Mouse (Mus musculus) ovary, adult 18-20 months (tissue): ENCODE data around the gene Igf2bp1.

ENCODE experiments used
- DNase-seq: peaks from one replicate; pipeline ENCODE4 v3.0.0; 2022; ENCODE audit warnings: low spot score, mixed read lengths

Gene Igf2bp1

DNA sequence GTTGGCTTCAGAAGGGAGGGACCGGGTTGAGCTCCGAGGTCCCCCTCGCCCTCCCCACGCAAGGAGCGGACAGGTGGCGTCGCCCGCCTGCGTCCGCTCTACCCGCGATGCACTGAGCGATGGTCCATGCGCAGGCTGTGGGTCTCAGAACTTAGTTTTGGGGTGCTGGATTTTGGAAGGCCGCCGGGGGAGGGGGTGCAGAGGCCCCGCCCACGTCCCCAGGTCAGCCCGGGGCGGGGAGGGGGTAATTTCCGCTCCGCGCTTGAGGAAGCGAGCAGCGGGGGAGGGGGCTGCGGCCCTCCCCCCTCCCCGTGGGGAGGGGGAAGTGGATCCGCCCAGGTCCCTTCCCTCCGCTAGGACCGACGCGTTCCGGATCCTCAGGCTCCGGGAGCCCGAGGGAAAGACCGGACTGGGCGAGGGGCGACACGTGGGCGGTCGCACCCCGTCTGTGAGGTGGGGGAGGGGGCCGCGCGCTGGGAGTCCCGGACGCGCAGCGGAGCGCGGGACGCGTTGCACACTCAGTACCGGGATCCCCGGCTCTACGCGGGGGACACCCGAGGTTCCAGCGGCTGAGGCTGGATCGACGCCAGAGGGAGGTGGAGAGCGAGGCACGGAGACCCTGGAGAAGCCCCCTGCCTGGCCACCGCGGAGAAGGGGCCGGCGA lies 1.2 kb upstream of the Igf2bp1 start:
- DNase-seq, result no peak

DNA sequence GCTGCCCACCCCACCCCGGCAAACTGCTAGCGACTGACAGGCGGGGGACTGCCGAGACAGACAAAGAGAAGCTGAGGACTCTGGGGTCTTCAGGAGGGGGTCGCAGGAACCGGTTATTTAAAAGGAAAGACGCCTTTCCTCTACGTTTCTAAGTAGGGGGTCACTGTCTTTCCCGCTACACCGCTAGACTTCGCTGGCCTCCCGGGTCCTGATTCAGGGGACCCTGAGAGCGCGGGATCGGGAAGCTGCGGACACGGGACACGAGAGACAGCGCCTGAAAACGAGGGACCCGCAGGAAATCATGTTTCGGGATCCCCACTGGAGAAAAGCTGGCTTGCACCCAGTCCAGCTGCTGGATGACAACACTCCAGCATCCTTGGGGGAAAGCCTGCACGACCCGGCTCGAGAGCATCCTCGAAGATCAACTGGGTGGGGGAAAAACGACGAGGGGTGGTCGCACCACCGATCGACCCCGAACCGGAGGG lies 669 bp upstream of the Igf2bp1 start:
- DNase-seq, result no peak

DNA sequence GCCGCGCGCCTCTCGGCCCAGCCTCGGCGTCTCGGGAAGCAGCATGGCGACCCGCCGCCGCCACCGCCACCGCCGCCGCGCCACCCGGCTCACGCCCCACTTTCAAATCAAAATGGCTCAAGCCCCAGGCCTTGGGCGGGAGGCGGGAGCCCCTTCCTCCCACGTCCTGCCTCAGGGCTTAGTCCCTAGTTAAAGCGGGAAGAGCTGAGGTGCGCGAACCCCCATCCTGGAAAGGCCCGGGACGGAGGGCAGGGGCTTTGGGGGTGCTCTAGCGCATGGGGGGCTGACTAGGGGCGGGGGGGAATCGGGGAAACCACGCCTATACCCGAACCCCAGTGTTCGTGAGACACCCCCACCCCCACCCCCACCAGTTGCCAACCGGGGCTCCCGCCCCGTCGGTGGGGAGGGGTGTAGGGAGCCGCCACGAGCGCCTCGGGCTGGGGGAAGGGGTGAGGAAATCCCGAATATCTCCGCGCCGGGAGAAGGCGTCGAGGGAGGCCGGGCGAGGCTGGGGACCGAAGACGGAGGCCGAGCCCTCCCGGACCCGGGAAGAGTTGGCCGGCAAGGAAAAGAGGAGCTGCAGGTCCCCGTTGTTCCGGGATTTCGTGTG lies 842 bp downstream of the Igf2bp1 start:
- no peak for DNase-seq

DNA sequence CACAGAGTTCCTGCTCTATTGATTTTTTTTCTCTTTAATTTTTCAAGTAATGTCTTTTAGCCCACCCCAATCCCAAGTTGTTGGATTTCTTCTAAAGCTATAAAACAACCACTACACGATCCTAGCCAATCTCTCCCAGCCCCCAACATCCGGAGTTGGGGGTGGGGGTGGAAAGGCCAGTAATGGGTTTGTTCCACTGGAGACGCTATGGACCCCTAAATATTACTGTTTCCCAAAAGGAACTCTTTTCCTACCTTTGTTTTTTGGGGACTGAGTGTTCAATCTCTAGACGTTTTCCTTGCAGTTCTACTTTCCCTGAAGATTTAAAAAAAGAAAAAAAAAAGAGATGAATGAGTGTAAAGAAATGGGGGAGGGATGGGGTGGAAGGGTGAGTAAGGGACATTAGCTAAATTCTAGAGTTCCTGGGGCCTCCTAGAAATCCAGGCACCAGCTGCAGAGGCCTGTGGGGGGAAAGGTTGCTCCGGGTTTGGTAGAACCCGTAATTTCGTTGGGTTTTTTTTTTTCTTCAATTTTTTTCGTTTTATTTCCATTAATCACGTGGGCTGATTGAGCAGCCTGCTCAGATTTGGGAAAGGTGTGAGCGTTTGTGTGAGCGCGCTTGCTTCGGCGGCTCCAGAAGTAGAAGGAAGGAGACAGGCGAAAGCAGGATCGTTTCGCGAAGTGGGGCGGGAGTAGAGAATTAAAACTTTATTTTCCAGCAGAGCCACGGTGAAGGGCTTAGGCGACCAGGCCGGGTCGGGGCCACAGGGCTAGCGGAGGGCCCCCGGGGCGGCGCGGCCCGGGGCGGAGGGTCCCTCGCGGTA lies 1.6 kb downstream of the Igf2bp1 start:
- no peak for DNase-seq

DNA sequence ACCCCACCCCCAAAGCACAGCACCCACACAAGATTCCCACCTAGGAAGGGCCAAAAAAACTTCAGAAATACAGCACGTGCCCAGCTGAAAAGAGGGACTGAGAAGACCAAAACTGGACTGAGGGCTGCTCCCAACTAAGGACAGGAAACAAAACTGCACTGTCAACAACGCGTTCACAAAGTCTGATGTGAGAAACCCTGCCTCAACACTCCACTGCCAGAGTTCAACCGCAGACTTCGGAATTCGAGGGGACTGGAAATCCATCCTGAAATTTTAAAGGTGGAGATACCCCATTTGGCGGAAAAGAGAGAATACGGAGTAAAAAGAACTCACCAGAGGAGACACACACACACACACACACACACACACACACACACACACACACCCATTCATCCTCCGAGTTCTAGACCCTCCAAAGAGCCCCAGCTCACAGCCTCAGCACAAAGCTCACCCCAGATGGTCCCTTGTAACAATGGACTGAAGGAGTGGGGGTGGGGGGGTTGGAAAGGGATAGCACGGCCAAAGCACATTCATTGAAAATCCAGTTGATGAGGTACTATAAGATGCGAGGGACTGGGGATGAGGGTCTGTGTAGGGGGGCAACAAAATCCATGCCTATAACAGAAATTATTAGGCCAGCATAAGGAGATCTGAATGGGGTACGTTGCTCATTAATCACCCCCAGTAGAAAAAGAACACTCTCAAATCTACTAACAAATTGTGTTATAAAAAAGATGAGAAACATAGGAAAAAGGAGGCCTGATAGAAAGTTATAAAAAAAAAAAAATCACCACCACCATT lies 2.4 kb downstream of the Igf2bp1 start:
- DNase-seq, result no peak

DNA sequence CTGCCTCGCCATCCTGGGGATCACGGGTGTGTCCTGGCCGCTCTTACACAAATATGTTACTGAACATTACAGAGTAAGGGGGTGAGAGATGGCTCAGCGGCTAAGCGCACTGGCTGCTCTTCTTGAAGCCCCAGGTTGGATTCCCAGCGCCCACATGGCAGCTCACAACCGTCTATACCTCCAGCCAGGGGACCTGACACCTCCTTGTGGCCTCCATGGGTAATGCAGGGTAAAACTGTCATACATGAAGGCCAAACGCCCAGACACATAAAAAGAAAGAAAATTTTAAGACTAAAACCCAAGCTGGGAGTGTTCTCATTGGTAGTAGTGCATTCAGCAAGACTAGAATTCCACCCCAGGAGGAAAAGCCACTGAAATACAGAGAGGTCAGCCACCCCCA lies 11.6 kb downstream of the Igf2bp1 start:
- DNase-seq, result no peak

DNA sequence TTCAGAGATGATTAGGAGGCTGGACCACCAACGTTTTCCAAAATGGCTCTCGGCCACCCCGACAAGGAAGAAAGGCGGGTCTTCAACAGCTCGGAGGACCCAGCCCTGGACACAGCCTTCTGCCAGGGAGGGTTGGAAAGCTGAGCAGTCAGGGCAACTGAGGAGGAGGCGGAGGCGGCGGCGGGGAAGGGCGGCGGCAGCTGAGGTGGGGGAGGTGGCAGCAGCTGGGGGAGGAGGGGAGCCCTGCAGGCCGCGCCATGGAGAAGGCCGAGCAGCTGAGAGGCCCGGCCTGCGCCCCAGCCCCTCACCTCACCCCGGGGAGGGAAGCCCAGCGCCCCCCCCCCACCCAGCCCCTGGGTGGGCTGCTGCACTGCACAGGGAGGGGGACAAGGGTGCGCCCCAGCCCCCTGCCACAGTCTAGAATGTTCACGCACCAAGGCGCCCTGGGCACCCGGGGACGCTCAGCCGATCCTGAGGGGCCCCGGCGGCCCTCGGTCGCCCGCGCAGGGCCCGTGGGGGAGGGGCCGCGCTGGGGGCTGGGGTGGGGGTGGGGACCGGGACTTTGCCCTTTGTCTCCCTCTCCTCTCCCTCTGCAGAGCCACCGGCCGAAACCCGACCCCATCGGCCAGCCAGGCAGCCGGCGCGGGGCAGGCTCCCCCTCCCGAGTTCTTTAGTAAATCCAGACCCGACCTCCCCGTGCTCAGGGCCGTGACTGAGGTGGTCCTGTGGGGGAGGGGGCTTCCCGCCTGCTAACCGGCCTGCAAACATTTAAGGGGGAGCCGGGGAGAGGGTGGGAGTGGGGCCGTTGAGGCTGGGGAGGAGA lies 14.6 kb downstream of the Igf2bp1 start:
- DNase-seq, result no peak

DNA sequence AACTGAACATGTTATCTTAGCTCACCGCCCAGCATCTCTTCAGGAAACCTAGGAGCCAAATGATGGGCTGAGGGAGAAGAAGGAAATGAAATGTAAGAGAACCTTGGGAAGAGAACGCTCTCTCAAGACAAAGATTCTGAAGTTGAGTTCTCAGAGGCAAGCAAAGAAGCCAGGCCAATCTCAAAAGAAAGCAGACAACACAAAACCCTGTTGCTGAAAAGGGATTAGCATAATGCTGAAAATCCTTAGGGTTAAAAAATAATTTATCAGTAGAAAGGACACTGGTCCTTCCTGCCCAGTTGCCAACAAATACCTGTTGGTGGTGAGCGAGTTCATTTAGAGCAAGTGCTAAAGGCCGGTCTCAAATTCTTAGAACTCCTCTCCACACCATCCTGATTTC lies 15.3 kb downstream of the Igf2bp1 start:
- no peak for DNase-seq

DNA sequence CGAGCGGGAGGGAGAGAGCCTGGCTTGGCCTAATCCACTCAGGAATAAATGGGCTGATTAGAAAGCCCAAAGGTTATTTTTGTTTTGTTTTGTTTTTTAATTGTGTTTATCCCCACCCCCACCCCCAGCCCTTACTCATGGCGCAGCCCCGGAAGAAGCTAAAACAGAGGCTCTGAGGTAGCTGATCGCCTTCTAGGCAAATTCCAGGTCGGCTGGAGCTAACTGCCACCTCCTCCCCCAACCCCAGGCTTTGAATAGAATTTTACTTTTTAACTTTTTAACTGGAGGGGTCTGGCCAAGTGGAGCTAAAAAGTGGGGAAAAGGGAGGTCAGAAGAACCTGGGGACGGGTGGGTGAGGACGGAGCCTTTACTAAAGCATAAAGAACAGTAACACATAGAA lies 15.9 kb downstream of the Igf2bp1 start:
- DNase-seq, result no peak

DNA sequence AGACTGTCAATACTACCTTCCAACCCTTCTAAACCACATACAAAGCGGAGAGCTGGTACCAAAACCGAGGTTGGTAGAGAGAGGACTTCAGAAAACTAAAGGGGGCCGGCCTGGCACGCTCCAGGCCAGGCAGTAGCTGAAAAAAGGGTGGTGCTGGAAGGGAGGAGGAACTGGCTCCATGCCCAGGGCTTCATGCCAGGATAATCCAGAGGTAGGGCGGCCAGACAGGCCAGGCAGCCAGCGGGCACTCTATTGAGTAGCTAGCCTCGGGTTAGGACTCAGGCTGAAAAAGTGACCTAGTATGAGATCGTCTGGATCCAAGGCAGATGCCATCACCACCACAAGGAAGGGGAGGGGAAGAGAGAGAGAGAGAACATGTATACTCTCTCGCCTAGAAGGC lies 17.2 kb downstream of the Igf2bp1 start:
- DNase-seq, result peak; percentile 48

DNA sequence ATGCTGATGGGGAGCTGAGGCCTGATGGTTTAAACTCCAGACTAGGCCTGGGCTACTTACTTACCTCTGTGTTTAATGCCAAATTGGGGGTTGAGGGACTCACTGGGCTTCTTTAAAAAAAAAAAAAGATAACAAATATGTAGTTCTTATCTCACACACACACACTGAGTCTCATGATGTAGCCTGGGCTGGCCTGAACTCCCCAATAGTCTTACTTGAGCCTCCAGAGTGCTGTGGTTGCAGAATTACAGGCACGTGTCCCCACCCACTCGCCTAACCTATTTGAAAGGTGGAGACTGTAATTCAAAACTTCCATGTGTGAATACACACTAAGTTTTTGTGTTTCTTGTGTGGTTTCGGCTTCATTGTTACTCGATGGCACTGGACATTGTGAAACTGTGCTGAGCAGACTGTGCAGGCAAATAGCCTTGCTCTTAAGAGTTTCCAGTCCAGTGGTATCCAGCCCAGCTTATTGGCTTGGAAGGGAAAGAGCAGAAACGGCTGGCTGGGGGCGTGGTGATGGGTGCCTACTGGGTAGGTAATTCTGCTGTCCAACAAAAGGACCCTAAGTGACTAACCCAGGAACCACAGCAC lies 17.8 kb downstream of the Igf2bp1 start:
- DNase-seq, result no peak

DNA sequence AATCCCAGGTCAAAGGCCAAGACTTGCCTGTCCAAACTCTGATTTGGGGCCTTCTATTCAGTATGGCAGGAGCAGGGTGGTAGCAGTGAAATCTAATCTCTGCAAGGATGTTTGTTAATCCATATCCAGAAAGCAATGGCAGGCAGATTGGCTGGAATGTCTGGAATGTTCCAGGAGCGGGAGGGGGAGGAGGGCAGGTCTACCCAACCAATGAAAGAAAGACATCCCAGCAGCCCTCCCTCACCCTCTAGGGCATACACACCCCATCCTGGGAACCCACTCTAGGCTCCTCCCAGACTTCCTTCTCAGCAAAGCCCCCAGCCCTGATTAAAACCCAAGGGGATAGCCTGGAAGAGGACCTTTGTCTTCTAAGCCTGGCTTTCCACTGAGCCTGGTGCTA lies 23.3 kb downstream of the Igf2bp1 start:
- no peak for DNase-seq

DNA sequence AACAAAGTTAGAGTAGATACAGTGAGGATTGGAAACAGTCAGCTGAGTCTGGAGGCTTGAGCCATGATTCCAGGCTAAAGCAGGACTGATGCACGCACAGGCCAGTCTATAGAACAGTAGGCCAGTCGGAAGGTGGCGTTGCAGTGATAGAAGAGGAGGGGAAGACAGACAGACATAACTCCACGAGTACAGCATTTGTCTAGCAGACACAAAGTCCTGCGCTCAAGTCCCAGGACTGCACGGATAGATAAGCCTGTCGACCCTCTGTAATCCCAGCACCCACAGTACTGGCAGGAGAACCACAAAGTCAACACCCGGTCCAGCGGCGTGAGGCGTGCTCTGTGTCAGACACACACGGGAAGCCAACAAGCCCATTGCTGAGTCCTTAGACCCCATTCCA lies 23.9 kb downstream of the Igf2bp1 start:
- no peak for DNase-seq

DNA sequence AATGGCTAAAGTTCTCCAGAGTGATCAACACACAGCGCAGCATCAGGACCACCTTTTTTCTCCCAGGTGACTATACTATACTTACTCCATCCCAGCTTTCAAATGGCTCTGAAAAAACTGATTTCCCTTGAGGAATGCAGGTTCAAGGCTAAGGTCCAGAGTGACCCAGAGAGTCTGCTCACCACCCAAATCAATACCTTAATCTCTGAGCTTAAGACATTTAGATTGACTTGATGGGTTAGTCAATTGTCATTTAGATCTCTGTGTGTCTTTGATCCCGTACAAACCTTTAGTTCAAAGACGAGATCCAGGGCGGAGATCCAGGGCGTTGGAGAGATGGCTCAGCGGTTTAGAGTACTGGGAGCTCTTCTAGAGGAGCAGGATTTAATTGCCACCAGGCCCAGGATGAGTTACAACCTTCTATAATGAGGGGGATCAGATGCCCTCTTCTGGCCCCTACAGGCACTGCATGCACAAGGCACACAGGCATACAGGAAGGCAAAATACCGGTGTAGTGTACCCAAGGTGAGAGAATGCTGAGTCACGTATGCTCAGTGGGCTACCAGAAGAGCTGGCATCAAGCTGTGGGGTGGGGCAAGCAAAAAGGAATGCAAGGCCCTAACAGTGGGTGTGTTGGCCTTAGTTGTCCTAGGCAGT lies 24.9 kb downstream of the Igf2bp1 start:
- no peak for DNase-seq

DNA sequence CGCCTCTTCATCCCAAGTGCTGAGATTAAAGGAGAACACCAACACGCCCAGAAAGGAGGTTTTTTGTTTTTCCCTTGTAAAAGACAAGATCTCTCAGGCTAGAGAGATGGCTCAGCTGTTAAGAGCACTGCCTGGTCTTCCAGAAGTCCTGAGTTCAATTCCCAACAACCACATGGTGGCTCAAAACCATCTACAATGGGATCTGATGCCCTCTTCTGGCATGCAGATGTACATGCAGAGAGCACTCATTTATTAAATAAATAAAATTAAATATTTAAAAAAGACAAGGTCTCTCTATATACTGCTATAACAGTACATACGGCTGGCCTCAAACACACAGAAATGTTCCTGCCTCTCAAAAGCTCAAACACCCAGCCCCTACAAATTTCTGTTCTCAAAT lies 27.3 kb downstream of the Igf2bp1 start:
- no peak for DNase-seq

DNA sequence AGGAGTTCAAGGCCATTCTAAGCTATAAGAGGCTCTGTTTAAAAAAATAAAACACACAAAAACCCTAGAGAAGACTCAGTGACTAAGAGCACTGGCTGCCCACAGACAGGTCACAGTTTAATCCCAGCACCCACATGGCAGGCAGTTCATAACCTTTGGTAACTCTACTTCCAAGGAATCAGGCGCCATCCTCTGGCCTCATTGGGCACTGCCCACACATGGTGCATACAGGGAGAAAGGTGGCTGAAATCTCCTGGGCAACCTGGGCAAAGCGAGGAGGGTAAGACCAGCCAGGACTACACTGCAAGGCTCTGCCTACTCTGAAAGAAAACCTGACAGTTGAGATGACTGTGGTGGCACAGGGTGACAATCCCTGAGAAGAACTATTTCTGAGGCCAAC lies 29.4 kb downstream of the Igf2bp1 start:
- DNase-seq, result no peak

DNA sequence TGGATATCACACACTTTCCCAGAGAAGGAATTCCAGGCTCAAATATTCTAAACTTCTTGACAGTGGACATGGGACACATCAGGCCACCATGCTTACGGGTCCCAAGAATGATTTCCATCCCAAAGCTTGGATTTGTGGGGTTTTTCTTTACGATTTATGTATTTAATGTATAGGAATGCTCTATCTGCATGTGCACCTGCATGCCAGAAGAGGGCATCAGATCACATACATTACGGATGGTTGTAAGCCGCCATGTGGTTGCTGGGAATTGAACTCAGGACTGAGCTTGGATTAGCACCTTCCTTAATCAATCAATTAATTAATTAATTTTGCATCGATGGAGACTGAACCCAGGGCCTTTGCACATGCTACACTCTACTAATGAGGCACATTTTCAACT lies 30.0 kb downstream of the Igf2bp1 start:
- no peak for DNase-seq

DNA sequence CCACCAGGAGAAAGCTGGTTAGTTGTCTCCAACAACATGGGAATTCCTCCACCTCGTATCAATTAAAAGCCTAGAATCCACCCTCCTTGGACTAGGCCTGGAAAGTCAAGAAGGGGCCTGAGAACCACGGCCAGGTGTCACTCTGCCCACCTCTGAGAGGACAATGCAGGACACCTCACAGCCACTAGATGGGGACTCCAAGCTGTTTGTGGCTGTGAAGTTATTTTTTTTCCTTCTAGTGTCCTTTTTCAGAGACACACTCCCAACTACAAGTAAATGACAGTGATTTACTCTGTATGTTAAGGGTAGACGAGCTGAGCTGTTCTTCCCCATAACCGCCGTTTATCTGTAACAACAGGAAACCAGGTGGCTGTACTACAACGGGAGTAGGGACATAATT lies 32.6 kb downstream of the Igf2bp1 start:
- DNase-seq, result no peak

DNA sequence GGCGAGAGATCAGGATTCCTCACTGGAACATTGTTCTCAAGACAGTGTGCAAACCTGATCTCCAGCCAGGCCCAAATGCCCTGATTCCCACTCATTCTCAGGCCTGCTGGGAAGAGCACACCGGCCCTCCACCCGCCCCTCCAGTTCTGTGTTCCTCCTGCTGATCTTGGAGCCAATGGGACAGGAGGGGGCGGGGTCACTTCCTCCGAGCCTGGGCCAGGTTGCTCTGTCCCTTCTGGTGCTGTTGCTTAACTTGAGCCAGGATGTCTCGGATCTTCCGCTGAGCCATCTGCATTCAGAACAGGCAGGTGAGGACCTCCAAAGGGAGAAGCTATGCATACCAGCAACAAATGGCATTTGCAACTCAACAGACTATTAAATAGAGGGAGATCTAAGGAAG lies 42.4 kb downstream of the Igf2bp1 start:
- no peak for DNase-seq

DNA sequence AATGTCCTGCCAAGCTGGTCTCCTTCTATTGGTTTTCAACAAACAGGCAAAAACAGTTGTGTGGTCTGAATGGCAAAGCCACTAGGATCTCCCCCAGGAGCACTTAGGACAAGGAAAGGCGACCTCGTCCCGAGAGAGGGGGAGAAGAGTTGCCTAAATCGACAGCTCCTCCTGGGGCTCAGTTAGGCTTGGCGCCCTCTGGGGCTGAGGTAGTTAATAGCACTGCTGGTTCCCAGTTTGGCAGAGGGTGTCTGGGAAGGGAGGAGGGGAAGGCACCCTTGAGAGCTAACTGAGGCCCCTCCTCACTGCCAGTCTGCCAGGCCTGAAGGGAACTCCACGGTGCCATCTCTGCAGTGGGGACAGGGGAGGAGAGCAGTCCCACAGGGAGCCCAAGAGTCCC lies 46.6 kb downstream of the Igf2bp1 start:
- no peak for DNase-seq

DNA sequence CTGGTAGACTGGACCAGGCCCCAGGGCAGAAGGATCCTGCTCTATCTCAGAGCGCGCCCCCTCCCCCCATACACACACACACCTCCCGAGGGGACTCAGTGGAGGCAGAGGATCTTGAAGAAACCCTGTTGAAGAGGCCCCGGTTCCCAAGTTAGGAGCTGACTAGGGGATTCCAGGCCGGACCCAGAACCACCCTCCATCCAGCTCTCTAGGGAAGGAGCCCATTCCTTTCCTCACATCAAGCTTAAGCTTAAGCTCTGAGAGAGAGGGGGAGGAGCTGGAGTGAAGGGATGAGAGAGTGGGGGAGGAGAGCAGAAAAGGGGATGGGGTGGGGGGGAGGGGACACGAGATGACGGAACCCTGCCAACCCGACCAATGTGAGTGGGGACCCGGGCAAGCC lies 47.5 kb downstream of the Igf2bp1 start:
- DNase-seq, result no peak
